ENCODE assay signal across 23 mouse cellular contexts in the genomic region with DNA sequence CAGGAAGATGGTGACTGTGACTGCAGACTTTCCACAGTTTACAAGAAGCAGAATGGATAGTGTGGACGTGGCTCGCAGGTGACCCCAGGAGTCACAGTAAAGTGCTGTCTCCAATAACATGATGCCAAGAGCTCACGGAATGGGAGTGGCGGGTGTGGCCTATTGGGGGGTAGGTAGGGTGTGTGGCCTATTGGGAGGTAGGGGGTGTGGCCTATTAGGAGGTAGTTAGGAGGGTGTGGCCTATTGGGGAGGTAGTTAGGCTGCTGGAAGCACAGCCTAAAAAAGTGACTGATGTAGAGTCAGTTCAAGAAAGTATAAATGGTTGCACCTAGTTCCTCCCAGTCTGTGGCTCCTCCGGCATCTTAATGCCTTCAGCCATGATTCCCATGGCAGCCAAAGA.
"Had no signal": no experiment of that assay in that cellular context is flagged by ENCODE, and none has a peak within 500 bp of the region (broad histone marks: within the 10 kb centered on the region; RNA-seq: fewer than 3 reads in every experiment).

No protein-coding gene starts in this region.

- H3K27ac ChIP-seq: kidney, postnatal 0 days; layer of hippocampus, adult 2 months; limb, embryonic 12.5 days; limb, embryonic 15.5 days; liver, embryonic 15.5 days; lung, embryonic 15.5 days; neural tube, embryonic 13.5 days; stomach, embryonic 15.5 days had no signal

- ATAC-seq: midbrain, embryonic 16.5 days had no signal

- H3K36me3 ChIP-seq: limb, embryonic 12.5 days; limb, embryonic 15.5 days; liver, embryonic 15.5 days; lung, embryonic 15.5 days; neural tube, embryonic 13.5 days; stomach, embryonic 15.5 days had no signal

- H3K9me3 ChIP-seq: limb, embryonic 12.5 days; limb, embryonic 15.5 days; liver, embryonic 15.5 days; lung, embryonic 15.5 days; neural tube, embryonic 13.5 days; stomach, embryonic 15.5 days had no signal

- DNase-seq: kidney, adult 2 months; kidney, postnatal 25 days; left cerebral cortex, postnatal 4 days; lung, adult 18-20 months; lung, postnatal 10 days; lung, postnatal 36 days; retina, postnatal 1 day; right cerebral cortex, postnatal 25 days; spleen, adult 18-20 months; thymus, adult 18-20 months; thymus, postnatal 36 days had no signal

- H3K4me2 ChIP-seq: limb, embryonic 12.5 days; limb, embryonic 15.5 days; liver, embryonic 15.5 days; lung, embryonic 15.5 days; midbrain, embryonic 11.5 days; neural tube, embryonic 13.5 days; stomach, embryonic 15.5 days had no signal

- H3K9ac ChIP-seq: limb, embryonic 12.5 days; limb, embryonic 15.5 days; liver, embryonic 15.5 days; lung, embryonic 15.5 days; neural tube, embryonic 13.5 days; stomach, embryonic 15.5 days had no signal

- H3K27me3 ChIP-seq: limb, embryonic 12.5 days; limb, embryonic 15.5 days; liver, embryonic 15.5 days; lung, embryonic 15.5 days; megakaryocyte, embryonic 14.5 days; neural tube, embryonic 13.5 days; stomach, embryonic 15.5 days had no signal

- H3K4me3 ChIP-seq: layer of hippocampus, adult 2 months; limb, embryonic 12.5 days; limb, embryonic 15.5 days; liver, embryonic 15.5 days; lung, embryonic 15.5 days; megakaryocyte, embryonic 14.5 days; myocyte; neural tube, embryonic 13.5 days; stomach, embryonic 15.5 days had no signal

- H3K4me1 ChIP-seq: limb, embryonic 15.5 days; liver, embryonic 15.5 days; neural tube, embryonic 13.5 days; stomach, embryonic 15.5 days had no signal
